Mouse (Mus musculus) megakaryocyte, embryonic 14.5 days (primary cell): ENCODE measurements at regions not wholly inside any gene's neighbourhood (a gene's known extent, or its start where the extent isn't known, plus 50 kb on each side); places are given as distances from the start of the nearest gene placed in this dataset.

Source experiments
- FLI1 ChIP-seq: IDR thresholded peaks from 2 replicates; pipeline ENCODE4 v1.6.1; 2012; ENCODE audit warnings: low read length, inconsistent platforms, mixed read lengths
- GATA1 ChIP-seq: IDR thresholded peaks from 3 replicates; pipeline ENCODE4 v1.6.1; 2012; ENCODE audit warnings: mixed read lengths, low read length, inconsistent platforms, borderline replicate concordance

- TF ChIP-seq GATA1 (no peak), FLI1 (no peak)
Observed at GRCm38 (mm10) chr13:111165538-111165937, 89.3 kb upstream of the Actbl2 start.
